Mouse (Mus musculus): Measurements from ENCODE around the gene Serinc4. TPM values are rescaled to one million over a fixed set of nuclear protein-coding genes. Genes with fewer than 3 reads are reported as not detected.
"Not testable (repeated sequence)": the region's sequence is repeated elsewhere in the genome, so short reads cannot be mapped to it uniquely, and the experiment has no call there.

The Serinc4 gene
- polyA plus RNA-seq (2012; ENCODE audit: insufficient read depth, low replicate concordance), result 0.30 TPM in 1 of 2 replicates, not detected in the other

DNA sequence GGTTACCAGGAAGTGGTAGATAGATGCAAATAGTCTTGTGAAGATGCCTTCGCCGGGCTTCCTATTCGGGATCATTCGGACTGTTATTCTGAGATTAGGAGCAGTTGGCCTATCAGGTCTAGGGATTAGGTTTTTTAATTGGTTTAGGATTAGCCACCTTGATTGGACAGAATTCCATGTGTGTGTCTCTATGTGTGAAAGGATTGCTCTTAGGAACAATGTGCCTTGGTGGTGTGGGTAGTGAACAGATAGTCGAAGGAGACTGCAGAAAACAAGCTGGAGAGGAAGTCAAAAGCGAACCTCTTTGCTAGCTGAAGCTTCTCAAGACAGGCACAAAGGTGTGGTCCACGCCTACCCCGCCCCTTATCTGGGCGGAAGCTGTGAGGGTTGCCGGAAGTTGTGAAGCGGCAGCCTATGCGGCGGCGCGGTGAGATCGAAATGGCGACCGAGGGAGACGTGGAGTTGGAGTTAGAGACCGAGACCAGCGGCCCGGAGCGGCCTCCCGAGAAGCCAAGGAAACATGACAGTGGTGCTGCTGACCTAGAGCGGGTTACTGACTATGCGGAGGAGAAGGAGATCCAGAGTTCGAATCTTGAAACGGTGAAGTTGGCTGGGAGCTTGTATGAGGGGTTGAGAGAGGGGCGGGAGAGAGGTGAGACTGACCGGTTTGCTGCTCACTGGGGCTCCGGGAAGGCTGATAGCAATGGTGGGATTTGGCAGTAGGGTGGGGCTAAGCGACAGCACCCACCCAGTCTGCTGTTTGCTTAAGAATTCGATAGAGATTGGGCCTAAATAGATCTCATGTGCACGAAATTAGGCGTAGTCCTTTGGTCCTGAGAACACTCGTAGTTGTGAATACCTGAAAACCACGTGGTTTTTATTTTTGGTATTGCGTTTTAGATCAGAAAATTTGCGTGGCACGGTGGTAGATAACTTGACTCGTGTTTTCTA lies at the start of gene Serinc4:
Gene Serinc4 (minus strand): TSS at position 90 of the 951 bp plus-strand sequence.
- TF ChIP-seq FLI1 (IDR thresholded peaks at IDR 0.05; ENCODE audit: low read length) (no peak), GATA1 (IDR thresholded peaks at IDR 0.05; ENCODE audit: borderline replicate concordance, low read length) (no peak)
- H3K27me3 ChIP-seq (replicated peaks), result no peaks in the 10 kb centered on the region
- H3K36me3 ChIP-seq (replicated peaks; ENCODE audit: low read length), result peaks cover 62% of the 10 kb centered on the region
- no peaks in the 10 kb centered on the region for H3K9me3 ChIP-seq
- peak within 1 kb of the TSS; percentile 94 for H3K4me3 ChIP-seq (replicated peaks)
- H3K4me1 ChIP-seq, result peaks cover 53% of the 10 kb centered on the region

DNA sequence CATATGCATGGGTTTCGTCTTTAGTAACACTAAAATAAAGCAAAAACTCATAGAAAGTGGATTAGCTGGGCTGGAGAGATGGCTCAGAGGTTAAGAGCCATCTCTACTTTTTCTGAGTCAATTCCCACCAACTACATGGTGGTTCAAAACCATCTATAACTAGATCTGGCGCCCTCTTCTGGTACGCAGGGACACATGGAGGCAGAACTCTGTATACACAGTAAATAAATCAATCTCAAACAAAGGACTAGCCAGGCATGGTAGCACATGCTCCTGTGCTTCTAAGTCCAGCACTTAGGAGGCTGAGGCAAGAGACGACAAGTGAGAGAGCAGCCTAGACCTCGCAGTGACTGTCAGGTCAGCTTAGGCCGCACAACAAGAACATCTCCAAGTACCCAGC lies 45.0 kb upstream of the Serinc4 start:
- H3K9me3 ChIP-seq; H3K36me3 ChIP-seq (replicated peaks; ENCODE audit: low read length); H3K4me1 ChIP-seq; H3K27me3 ChIP-seq (replicated peaks); H3K4me3 ChIP-seq (replicated peaks): not testable (repeated sequence)

DNA sequence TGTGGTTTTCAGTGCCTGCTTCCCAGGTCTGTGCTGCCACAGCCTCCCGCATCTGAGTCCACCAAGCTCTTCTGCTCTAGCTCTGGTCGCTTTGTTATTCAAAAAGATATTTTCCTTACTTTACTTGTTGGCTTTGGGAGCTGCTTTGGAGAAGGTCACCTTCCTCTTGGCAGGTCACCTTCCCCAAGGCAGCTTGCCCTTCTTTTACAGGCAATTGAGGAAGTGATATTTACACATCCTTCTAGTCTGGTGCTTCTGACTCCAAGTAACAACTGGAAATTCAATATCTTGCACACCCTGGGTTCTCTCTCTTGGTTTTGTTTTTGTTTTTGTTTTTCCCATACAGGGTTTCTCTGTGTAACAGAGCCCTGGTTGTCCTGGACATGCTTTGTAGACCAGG lies 27.8 kb upstream of the Serinc4 start:
- not testable (repeated sequence) for H3K4me1 ChIP-seq

DNA sequence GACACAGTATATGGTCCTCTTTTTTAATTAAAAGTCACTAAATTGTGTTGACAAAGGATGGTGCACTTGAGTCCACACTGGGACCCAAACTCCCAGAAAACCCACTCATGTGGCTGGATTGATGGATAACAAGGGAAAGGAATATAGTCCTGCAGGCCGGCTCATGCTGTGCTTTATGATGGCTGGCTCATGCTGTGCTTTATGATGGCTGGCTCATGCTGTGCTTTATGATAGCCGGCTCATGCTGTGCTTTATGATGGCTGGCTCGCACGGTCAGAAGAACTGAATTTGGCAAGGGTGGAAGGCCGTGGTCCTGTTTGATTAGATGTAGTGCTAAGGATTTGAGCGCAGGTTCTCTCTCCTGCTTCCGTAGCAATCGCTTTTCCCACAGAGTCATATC lies 27.0 kb upstream of the Serinc4 start:
- H3K36me3 ChIP-seq (replicated peaks; ENCODE audit: low read length), result no peaks in the 10 kb centered on the region
- H3K4me1 ChIP-seq, result no peaks in the 10 kb centered on the region
- H3K27me3 ChIP-seq (replicated peaks), result no peaks in the 10 kb centered on the region
- TF ChIP-seq FLI1 (IDR thresholded peaks at IDR 0.05; ENCODE audit: low read length) (no peak), GATA1 (IDR thresholded peaks at IDR 0.05; ENCODE audit: borderline replicate concordance, low read length) (no peak)
- no peak overlapping the region for H3K4me3 ChIP-seq (replicated peaks)
- H3K9me3 ChIP-seq, result no peaks in the 10 kb centered on the region; the same call in 1 of the 2 replicates

More for the DNA sequence above, 27.8 kb upstream of the Serinc4 start:
- not testable (repeated sequence) for H3K36me3 ChIP-seq (replicated peaks; ENCODE audit: low read length); H3K9me3 ChIP-seq; H3K4me3 ChIP-seq (replicated peaks); H3K27me3 ChIP-seq (replicated peaks)

DNA sequence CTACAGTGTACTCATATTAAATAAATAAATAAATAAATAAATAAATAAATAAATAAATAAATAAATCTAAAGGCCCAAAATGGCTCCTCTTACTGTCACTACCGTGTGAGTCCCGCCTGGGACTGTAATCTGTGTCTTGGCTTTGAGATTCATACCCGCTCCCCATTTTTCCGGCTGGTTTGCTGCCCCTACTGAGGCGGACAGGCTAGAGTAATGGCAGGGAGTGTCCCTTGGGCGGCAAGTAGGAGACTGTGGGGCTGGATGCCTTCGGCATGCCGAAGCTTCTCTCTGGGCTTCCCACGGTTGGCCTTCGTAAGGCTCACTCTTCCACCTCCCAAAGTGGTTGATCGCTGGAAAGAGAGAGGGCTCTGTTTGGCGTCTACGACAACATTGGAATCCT lies 24.3 kb upstream of the Serinc4 start:
- not testable (repeated sequence) for H3K4me3 ChIP-seq (replicated peaks); H3K4me1 ChIP-seq; H3K36me3 ChIP-seq (replicated peaks; ENCODE audit: low read length); H3K9me3 ChIP-seq; H3K27me3 ChIP-seq (replicated peaks)

DNA sequence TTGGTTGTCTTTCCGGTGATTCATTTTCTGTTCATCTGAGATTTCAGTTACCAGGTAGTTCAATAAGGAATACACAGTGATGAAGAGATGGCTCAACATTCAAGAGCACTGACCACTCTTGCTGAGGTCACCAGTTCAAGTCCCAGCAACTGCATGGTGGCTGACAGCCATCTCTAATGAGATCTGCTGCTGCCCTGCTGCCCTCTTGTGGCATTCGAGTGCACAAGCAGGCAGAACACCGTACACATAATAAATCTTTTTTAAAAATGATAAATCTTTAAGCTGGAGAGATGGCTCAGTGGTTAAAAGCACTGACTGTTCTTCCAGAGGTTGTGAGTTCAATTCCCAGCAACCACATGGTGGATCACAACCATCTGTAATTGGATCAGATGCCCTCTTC lies 23.9 kb upstream of the Serinc4 start:
- no peaks in the 10 kb centered on the region for H3K4me1 ChIP-seq
- TF ChIP-seq FLI1 (IDR thresholded peaks at IDR 0.05; ENCODE audit: low read length), result no peak
- no peak for TF ChIP-seq GATA1 (IDR thresholded peaks at IDR 0.05; ENCODE audit: borderline replicate concordance, low read length)
- no peaks in the 10 kb centered on the region for H3K36me3 ChIP-seq (replicated peaks; ENCODE audit: low read length)
- H3K27me3 ChIP-seq (replicated peaks), result no peaks in the 10 kb centered on the region
- no peak overlapping the region for H3K4me3 ChIP-seq (replicated peaks)
- no peaks in the 10 kb centered on the region; the same call in 1 of the 2 replicates for H3K9me3 ChIP-seq

DNA sequence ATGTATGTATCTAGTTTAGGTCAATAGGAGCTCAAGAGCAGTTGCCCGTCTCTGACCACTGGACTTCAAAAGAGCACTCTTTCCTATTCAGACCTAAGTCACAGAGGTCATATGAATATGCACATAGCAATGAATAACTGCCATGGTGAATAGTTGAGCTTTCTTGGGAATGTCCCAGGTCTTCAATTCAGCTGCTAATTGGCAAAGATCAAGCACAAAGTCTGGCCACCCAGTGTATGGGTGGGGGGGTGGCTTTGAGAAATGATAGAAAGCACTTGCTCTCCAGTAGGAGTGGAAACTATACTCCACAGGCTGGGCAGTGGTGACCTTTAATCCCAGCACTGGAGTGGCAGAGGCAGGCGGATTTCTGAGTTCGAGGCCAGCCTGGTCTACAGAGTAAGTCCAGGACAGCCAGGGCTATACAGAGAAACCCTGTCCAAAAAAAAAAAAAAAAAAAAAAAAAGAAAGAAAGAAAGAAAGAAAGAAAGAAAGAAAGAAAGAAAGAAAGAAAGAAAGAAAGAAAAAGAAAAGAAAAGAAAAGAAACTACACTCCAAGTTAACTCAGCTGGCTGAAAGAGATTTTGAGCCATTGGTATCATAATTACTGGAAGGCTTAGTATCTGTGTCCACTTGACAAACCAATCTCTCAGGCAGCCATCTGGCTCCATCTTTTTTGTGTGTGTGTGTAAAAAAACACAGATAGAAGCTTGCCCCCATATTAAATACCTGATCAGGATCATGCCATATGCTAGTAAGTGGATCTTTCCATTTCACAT lies 21.1 kb upstream of the Serinc4 start:
- TF ChIP-seq FLI1 (IDR thresholded peaks at IDR 0.05; ENCODE audit: low read length), result no peak
- TF ChIP-seq GATA1 (IDR thresholded peaks at IDR 0.05; ENCODE audit: borderline replicate concordance, low read length), result no peak
- no peak overlapping the region for H3K4me3 ChIP-seq (replicated peaks)
- no peaks in the 10 kb centered on the region for H3K27me3 ChIP-seq (replicated peaks)
- no peaks in the 10 kb centered on the region; the same call in 1 of the 2 replicates for H3K9me3 ChIP-seq
- no peaks in the 10 kb centered on the region for H3K36me3 ChIP-seq (replicated peaks; ENCODE audit: low read length)
- no peaks in the 10 kb centered on the region for H3K4me1 ChIP-seq

DNA sequence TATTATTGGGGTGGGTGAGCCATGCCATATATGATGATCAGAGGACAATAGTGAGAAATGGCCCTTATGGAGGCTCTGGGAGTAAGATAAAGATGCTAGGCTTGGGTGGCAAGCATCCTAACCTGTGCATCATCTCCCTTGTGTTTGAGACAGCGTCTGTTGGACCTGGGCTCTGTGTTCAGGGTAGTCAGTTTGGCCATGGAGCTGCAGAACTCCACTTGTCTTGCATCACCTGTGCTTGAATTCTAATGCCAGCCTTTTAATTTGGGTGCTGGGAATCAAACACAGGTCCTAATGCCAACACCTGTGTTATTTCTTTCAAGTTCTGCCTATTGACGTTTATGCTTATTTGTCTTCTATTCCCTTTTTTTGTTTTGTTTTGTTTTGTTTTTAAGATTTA lies 18.7 kb upstream of the Serinc4 start:
- H3K36me3 ChIP-seq (replicated peaks; ENCODE audit: low read length); H3K27me3 ChIP-seq (replicated peaks); H3K4me1 ChIP-seq; H3K4me3 ChIP-seq (replicated peaks); H3K9me3 ChIP-seq: not testable (repeated sequence)

DNA sequence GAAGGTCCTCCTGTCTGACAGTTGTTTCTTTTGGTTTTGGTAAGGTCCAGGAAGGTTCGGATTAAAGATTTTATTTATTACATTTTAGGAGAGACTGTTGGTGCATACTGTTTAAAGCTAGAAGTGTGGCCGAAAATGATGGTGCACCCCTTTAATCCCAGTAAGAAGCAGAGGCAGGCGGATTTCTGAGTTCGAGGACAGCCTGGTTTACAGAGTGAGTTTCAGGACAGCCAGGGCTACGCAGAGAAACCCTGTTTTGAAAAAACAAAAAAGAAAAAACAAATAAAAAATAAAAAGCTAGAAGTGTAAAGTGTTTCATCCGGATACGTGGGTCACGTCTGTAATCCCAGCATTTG lies 17.6 kb upstream of the Serinc4 start:
- Histone ChIP-seq H3K9me3 (no peaks in the 10 kb centered on the region), H3K4me3 (replicated peaks) (peak overlapping the region; percentile 90), H3K4me1 (peaks cover 3% of the 10 kb centered on the region; the same call in 1 of the 2 replicates), H3K27me3 (replicated peaks) (no peaks in the 10 kb centered on the region), H3K36me3 (replicated peaks; ENCODE audit: low read length) (peaks cover 7% of the 10 kb centered on the region)
- no peak for TF ChIP-seq GATA1 (IDR thresholded peaks at IDR 0.05; ENCODE audit: borderline replicate concordance, low read length)
- no peak for TF ChIP-seq FLI1 (IDR thresholded peaks at IDR 0.05; ENCODE audit: low read length)

DNA sequence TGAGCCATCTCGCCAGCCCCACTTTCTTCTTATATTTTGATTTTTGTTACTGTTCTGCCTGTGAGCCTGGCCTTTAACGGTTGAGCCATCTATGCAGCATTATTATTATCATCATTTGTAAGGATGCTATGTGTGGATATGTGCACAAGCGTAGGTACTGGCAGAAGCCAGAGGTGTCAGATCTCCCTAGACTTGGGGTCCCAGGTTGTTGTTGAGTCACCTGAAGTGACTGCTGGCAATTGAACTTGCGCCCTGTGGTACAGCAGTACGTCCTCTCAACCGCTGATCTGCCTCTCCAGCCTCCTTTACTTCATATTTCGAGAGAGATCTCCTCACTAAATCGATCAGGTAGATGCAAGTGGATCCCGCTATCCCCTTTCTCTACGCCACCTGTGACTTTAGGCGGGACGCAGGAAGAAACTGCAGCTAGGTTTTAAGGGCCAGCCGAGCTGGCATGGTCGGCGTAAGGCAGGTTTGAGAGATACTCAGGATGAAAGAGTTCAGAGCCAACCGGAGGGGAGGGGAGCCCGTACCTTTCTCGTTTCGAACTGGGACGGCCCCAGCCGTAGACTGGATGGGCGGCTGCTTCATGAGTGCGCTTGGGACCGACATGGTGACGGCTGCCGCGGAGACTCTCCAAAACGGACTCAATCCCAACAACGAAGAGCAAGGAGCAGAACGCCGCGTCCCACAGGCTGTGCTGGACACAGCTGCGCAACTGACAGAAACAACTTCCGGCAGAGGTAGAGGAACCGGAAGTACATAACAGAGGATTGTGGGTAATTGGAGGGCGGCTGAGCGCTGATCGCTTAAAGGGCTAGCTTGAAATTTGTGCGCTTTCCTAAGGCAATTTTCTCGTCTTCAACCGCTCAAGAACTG lies 17.0 kb upstream of the Serinc4 start, which contains the start of gene Mfap1b:
Gene Mfap1b (minus strand): TSS at position 767 of the 879 bp plus-strand sequence.
- H3K4me1 ChIP-seq; H3K27me3 ChIP-seq (replicated peaks); H3K9me3 ChIP-seq; H3K36me3 ChIP-seq (replicated peaks; ENCODE audit: low read length): not testable (repeated sequence)
- peak; percentile 58; the same call in 1 of the 2 replicates for TF ChIP-seq FLI1 (IDR thresholded peaks at IDR 0.05; ENCODE audit: low read length)
- peak within 1 kb of the TSS; percentile 90 for H3K4me3 ChIP-seq (replicated peaks)

DNA sequence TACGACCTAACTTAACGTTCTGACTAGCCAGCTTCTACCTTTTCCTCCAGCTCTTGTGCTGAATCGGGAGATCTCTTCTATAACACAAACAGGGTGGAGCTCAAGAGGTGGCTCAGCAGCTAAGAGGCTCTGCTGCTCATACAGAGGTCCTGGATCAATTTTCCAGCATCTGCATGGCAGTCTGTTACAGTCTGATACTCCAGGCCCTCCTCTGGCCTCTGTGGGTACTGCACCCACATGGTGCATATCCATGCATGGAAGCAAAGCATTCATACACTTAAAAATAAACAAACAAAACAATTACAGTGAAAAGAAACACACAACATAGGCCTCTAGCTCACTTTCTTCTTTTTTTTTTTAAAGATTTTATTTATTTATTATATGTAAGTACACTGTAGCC lies 16.2 kb upstream of the Serinc4 start:
- H3K4me3 ChIP-seq (replicated peaks); H3K36me3 ChIP-seq (replicated peaks; ENCODE audit: low read length); H3K27me3 ChIP-seq (replicated peaks); H3K4me1 ChIP-seq; H3K9me3 ChIP-seq: not testable (repeated sequence)

DNA sequence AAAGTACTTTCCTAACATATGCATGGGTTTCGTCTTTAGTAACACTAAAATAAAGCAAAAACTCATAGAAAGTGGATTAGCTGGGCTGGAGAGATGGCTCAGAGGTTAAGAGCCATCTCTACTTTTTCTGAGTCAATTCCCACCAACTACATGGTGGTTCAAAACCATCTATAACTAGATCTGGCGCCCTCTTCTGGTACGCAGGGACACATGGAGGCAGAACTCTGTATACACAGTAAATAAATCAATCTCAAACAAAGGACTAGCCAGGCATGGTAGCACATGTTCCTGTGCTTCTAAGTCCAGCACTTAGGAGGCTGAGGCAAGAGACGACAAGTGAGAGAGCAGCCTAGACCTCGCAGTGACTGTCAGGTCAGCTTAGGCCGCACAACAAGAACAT lies 12.4 kb upstream of the Serinc4 start:
- not testable (repeated sequence) for H3K4me3 ChIP-seq (replicated peaks); H3K27me3 ChIP-seq (replicated peaks); H3K4me1 ChIP-seq; H3K36me3 ChIP-seq (replicated peaks; ENCODE audit: low read length); H3K9me3 ChIP-seq

Measured in megakaryocyte, embryonic 14.5 days (primary cell).